Mouse (Mus musculus) v-Abl transformed pro-B cells (cell line): ENCODE measurements around the gene Zfp629.

ENCODE experiments used
- in situ Hi-C, 2 experiments: fragments of 400-800 bp; cut with MboI; formaldehyde crosslinking; loops; one replicate each; pipeline ENCODE4 v1.15.1; 2025; ENCODE audit not compliant: unreplicated experiment in 2 of 2

Gene Zfp629

DNA sequence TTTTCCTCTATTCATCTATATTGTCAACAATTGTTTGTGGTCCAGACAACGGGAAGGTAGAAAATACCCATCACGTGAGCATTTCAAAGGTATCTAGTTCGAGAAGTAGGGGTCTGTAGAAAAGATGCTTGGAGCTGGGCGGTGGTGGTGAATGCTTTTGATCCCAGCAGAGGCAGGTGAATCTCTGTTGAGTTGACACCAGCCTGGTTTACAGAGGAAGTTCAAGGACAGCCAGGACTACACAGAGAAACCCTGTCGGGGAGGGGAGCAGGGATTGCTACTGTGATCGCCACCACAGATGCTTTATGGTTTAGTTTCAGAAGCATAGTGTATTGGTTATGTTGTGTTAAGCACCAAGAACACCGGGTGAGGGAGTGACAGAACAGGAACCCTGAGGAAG lies 41.5 kb downstream of the Zfp629 start:
- in situ Hi-C loops = no loop called here

DNA sequence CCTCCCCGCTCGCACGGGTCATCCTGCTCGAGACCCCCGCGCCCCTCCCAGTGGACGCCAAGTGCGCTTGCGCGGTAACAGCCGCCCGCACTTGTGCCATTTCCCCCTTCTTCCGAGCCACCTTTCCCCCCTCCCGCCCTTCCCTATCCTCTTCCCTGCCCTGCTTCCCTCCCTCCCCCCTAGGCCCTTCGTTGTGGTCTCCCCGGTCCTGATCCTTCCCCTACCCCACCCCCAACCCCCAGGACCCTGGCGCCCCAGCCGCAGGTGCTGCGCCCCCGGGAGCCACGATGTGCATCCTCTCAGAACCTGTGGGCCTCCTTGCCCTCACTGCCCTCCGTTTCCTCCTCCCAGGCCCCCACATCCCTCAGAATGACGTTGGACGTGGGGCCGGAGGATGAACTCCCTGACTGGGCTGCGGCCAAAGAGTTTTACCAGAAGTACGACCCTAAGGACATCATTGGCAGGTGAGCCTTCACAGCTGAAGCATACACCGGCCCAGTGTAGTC lies 42.0 kb downstream of the Zfp629 start:
- in situ Hi-C loops = no loop called here

DNA sequence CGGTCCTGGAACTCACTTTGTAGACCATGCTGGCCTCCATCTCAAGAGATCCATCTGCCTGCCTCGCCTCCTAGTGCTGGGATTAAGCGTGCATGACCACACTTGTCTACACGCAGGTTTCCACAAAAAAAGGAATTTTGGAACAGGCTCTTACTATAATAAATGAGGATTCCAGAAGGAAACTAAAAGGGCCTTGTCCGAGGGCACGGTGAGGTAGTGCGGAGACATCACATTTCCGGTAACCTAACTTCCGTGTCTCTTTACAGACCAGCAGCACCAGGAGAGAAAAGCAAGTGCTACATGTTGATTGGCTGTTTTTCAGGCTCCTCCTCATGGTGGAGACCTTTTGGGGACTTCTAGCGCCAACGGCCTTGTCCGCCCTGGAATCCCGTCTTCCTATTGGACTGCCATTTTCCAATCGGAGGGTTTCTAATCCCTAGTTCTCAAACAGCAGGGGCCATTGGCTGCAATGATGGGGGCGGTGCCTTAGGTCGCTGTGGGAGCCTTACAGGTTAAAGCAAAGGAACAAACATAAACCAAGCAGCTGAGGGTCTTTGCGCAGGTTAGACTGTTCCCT lies 42.6 kb downstream of the Zfp629 start, which contains the start of gene Phkg2:
Phkg2 (plus strand) TSS at position 446 of the 577 bp plus-strand sequence.
- in situ Hi-C loops = no loop called here

DNA sequence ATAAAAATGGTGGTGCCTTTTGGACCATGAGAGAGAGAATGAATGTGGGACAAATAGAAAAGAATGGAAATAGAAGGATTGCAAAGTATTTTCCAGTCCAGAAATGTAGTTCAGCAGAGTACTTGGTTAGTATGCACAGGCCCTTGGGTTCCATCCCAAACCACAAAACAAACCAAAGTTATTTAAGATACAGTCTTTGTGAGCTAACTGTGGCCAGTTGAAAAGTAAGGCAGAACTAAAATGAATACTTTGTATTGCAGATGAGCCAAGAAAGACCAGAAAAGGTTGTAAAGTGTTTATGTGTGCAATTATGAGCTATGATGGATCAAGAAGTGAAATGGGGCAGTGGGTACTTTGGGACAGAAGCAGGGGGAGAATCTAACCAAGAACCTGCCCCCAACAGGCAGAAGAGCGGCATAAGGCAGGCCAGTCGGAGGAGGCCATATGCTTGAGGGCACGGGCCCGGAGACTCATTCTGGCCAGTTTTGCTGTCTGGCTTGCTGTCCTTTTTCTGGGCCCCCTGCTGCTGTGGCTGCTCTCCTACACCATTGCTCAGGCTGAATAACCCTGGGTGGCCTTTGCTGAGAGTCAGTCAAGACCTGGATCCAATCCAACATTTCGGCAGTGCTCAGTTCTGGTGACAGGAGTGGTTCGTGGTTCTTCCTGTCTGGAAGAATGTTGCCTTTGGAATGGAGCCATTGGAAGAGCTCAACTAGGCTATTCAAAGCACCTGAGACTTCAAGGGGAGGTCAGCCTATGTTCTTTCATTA lies 51.0 kb downstream of the Zfp629 start:
- in situ Hi-C loops = no loop called here

DNA sequence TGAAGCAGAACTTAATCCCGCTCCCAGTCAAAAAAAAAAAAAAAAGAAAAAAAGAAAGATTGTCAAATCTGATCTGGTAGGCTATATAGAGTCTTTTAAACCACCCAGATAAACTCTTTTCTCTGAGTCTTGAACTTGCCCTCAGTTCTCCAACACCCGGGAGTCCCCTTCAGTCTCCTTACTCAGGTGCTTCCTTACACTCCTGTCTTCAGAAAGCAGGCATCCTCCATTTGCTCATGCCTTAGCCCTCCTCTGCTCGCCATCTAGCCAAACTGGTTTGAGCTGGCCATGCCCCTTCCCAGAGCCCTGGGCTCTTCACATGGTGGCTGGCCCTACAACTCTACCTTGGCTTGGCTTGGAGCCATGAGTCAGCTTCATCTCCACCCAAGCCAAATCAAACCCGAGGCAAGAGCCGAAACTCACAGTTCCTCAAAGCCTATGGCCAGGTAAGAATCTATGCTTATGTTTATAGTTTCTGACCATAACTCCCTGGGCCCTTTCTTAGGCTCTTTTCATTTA lies 54.2 kb downstream of the Zfp629 start, which contains the start of gene Tmem265:
Tmem265 (plus strand) TSS at position 51 of the 519 bp plus-strand sequence.
- in situ Hi-C loops = no loop called here

DNA sequence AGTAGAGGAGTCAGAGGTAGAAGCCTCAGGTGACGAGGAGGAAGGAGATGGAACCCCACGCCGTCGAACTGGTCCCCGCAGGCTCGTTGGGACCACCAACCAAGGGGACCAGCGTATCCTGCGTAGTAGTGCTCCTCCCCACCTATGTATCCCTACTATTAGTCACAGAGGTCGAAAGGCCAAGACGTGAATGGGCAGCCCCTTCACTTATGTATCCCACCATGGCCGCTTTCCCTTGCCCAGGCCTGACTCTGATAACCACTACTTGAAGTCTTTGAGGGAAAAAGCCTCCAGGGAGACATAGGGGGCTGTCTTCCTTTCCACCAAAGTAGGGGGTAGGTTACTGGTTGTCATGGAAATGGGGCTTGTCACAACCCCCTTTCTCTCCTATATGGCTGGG lies 55.0 kb downstream of the Zfp629 start:
- in situ Hi-C loops = no loop called here
